Mouse (Mus musculus): ENCODE measurements around the gene Olfm1. TPM values are rescaled to one million over a fixed set of nuclear protein-coding genes. Genes with fewer than 3 reads are reported as not detected.

Olfm1 gene
- polyA plus RNA-seq, 2 experiments: 24.6 to 42.1 TPM

- H3K27ac ChIP-seq (replicated peaks; ENCODE audit: low read depth, low read length): no peak overlapping the region
- no peaks in the 10 kb centered on the region for H3K9me3 ChIP-seq (ENCODE audit: control insufficient read depth, low read length)
- no peaks in the 10 kb centered on the region for H3K27me3 ChIP-seq (ENCODE audit: control insufficient read depth, insufficient read depth, low read length)
- no peaks in the 10 kb centered on the region for H3K36me3 ChIP-seq (ENCODE audit: control insufficient read depth, insufficient read depth, low read length)
- peaks cover 3% of the 10 kb centered on the region; the same call in 1 of the 2 replicates for H3K4me1 ChIP-seq (ENCODE audit: control insufficient read depth, insufficient read depth, low read length)
- 66% methylated on average over 11 of the region's 11 CpGs for WGBS
- H3K9ac ChIP-seq (ENCODE audit: low read depth, low read length, severe bottlenecking): no peak overlapping the region
- no peak for ATAC-seq (ENCODE audit: low FRiP score, low read depth)
- no peak overlapping the region for H3K4me2 ChIP-seq (replicated peaks; ENCODE audit: low read depth, low read length, severe bottlenecking)
- DNase-seq (ENCODE audit: low spot score): no peak
- no peak overlapping the region for H3K4me3 ChIP-seq (replicated peaks; ENCODE audit: low read length)
- TF ChIP-seq POLR2A (IDR thresholded peaks at IDR 0.05; ENCODE audit: borderline replicate concordance, extremely low read depth, insufficient read depth, insufficient read length): no peak
Observed at GRCm38 (mm10) chr2:28272218-28272965, 79.6 kb downstream of the Olfm1 start.

GRCm38 (mm10) chr2:28274006-28274405, 81.2 kb downstream of the Olfm1 start:
- ATAC-seq (ENCODE audit: low FRiP score, low read depth) (no peak), DNase-seq (ENCODE audit: low spot score) (no peak)
- Histone ChIP-seq H3K4me3 (replicated peaks; ENCODE audit: low read length) (no peak overlapping the region), H3K4me1 (ENCODE audit: control insufficient read depth, insufficient read depth, low read length) (peaks cover 3% of the 10 kb centered on the region; the same call in 1 of the 2 replicates), H3K9me3 (ENCODE audit: control insufficient read depth, low read length) (no peaks in the 10 kb centered on the region), H3K27ac (replicated peaks; ENCODE audit: low read depth, low read length) (no peak overlapping the region), H3K36me3 (ENCODE audit: control insufficient read depth, insufficient read depth, low read length) (no peaks in the 10 kb centered on the region), H3K27me3 (ENCODE audit: control insufficient read depth, insufficient read depth, low read length) (no peaks in the 10 kb centered on the region), H3K4me2 (replicated peaks; ENCODE audit: low read depth, low read length, severe bottlenecking) (no peak overlapping the region), H3K9ac (ENCODE audit: low read depth, low read length, severe bottlenecking) (no peak overlapping the region)
- no peak for TF ChIP-seq POLR2A (IDR thresholded peaks at IDR 0.05; ENCODE audit: borderline replicate concordance, extremely low read depth, insufficient read depth, insufficient read length)
- 84% methylated on average over 5 of the region's 5 CpGs for WGBS

- Histone ChIP-seq H3K27me3 (ENCODE audit: control insufficient read depth, insufficient read depth, low read length) (no peaks in the 10 kb centered on the region), H3K4me3 (replicated peaks; ENCODE audit: low read length) (no peak overlapping the region), H3K4me1 (ENCODE audit: control insufficient read depth, insufficient read depth, low read length) (peaks cover 2% of the 10 kb centered on the region; the same call in 1 of the 2 replicates), H3K36me3 (ENCODE audit: control insufficient read depth, insufficient read depth, low read length) (no peaks in the 10 kb centered on the region), H3K9ac (ENCODE audit: low read depth, low read length, severe bottlenecking) (no peak overlapping the region), H3K4me2 (replicated peaks; ENCODE audit: low read depth, low read length, severe bottlenecking) (no peak overlapping the region), H3K9me3 (ENCODE audit: control insufficient read depth, low read length) (no peaks in the 10 kb centered on the region), H3K27ac (replicated peaks; ENCODE audit: low read depth, low read length) (no peak overlapping the region)
- no peak for DNase-seq (ENCODE audit: low spot score)
- ATAC-seq (ENCODE audit: low FRiP score, low read depth): no peak
- WGBS: 80% methylated on average over 3 of the region's 3 CpGs
- TF ChIP-seq POLR2A (IDR thresholded peaks at IDR 0.05; ENCODE audit: borderline replicate concordance, extremely low read depth, insufficient read depth, insufficient read length): no peak
Observed at GRCm38 (mm10) chr2:28275345-28275744, 82.6 kb downstream of the Olfm1 start.

GRCm38 (mm10) chr2:28278150-28278549, 85.4 kb downstream of the Olfm1 start:
- H3K27me3 ChIP-seq (ENCODE audit: control insufficient read depth, insufficient read depth, low read length): no peaks in the 10 kb centered on the region
- no peaks in the 10 kb centered on the region for H3K36me3 ChIP-seq (ENCODE audit: control insufficient read depth, insufficient read depth, low read length)
- no peaks in the 10 kb centered on the region for H3K4me1 ChIP-seq (ENCODE audit: control insufficient read depth, insufficient read depth, low read length)
- TF ChIP-seq POLR2A (IDR thresholded peaks at IDR 0.05; ENCODE audit: borderline replicate concordance, extremely low read depth, insufficient read depth, insufficient read length): no peak
- H3K9me3 ChIP-seq (ENCODE audit: control insufficient read depth, low read length): no peaks in the 10 kb centered on the region
- H3K4me3 ChIP-seq (replicated peaks; ENCODE audit: low read length): no peak overlapping the region
- WGBS: 12% methylated on average over 7 of the region's 7 CpGs
- peak; percentile 67 for DNase-seq (ENCODE audit: low spot score)
- H3K27ac ChIP-seq (replicated peaks; ENCODE audit: low read depth, low read length): no peak overlapping the region
- H3K9ac ChIP-seq (ENCODE audit: low read depth, low read length, severe bottlenecking): no peak overlapping the region
- H3K4me2 ChIP-seq (replicated peaks; ENCODE audit: low read depth, low read length, severe bottlenecking): no peak overlapping the region
- no peak for ATAC-seq (ENCODE audit: low FRiP score, low read depth)

- 69% methylated on average over 10 of the region's 10 CpGs for WGBS
- DNase-seq (ENCODE audit: low spot score) (no peak), ATAC-seq (ENCODE audit: low FRiP score, low read depth) (no peak)
- no peak overlapping the region for H3K4me2 ChIP-seq (replicated peaks; ENCODE audit: low read depth, low read length, severe bottlenecking)
- no peaks in the 10 kb centered on the region for H3K4me1 ChIP-seq (ENCODE audit: control insufficient read depth, insufficient read depth, low read length)
- H3K27ac ChIP-seq (replicated peaks; ENCODE audit: low read depth, low read length): no peak overlapping the region
- no peaks in the 10 kb centered on the region for H3K36me3 ChIP-seq (ENCODE audit: control insufficient read depth, insufficient read depth, low read length)
- no peaks in the 10 kb centered on the region for H3K27me3 ChIP-seq (ENCODE audit: control insufficient read depth, insufficient read depth, low read length)
- H3K9me3 ChIP-seq (ENCODE audit: control insufficient read depth, low read length): no peaks in the 10 kb centered on the region
- TF ChIP-seq POLR2A (IDR thresholded peaks at IDR 0.05; ENCODE audit: borderline replicate concordance, extremely low read depth, insufficient read depth, insufficient read length): no peak
- H3K9ac ChIP-seq (ENCODE audit: low read depth, low read length, severe bottlenecking): no peak overlapping the region
- H3K4me3 ChIP-seq (replicated peaks; ENCODE audit: low read length): no peak overlapping the region
Observed at GRCm38 (mm10) chr2:28278853-28279252, 86.1 kb downstream of the Olfm1 start.

Other genes starting within 250 kb of the Olfm1 start
- 0.40 and 0.69 TPM in 2 replicates for gene Fcnb, start 108.1 kb upstream of the Olfm1 start, polyA plus RNA-seq (2012; rRNA removed)
- 0.28 and 0.88 TPM in 2 replicates for gene Fcnb, start 108.1 kb upstream of the Olfm1 start, polyA plus RNA-seq (2014; fragmentation: Nextera tagmentation; extraction: Ambion mirVana)